Mouse (Mus musculus): ENCODE data around the gene Grin2d. TPM values are rescaled to one million over a fixed set of nuclear protein-coding genes. Genes with fewer than 3 reads are reported as not detected.
A peak's percentile ranks its signal among the peaks of the same experiment; 100 is the strongest.

The Grin2d gene
- polyA plus RNA-seq, 1 experiment from 2014 or later = 0.07 TPM

DNA sequence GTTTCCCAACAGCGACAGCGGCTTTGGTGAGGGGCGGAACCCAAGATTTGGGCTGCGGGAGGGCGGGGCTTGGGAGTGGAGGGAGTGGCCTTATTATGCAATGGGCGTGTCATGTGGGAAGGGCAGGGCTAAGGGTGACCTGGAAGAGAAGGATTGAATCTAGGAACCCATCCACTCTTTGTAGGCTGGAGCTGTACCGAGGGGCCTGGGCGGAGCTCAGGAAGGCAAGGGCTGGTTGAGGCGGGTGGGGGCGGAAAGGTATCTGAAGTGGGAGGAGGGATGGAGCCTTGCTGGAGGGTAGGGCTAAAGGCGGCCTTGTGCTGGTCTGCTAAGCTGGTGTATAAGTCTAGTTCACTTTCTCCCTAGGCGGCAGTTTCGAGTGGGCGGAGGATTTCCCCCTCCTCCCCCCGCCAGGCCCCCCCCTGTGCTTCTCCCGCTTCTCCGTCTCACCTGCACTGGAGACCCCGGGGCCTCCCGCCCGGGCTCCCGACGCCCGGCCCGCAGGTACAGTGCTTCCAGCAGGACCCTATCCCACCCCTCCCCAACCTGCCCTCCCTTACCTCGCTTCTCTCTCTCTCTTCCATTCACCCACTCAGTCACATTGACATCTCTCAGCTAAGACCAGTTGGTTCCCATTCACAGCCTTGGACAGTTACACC, 77.5 kb downstream of the Grin2d start:
- Histone ChIP-seq H3K4me1 (replicated peaks) (peaks cover 49% of the 10 kb centered on the region), H3K4me2 (peak overlapping the region; percentile 71), H3K9ac (peak overlapping the region; percentile 26; the same call in 1 of the 2 replicates), H3K9me3 (replicated peaks) (no peaks in the 10 kb centered on the region), H3K36me3 (no peaks in the 10 kb centered on the region), H3K4me3 (replicated peaks) (peak overlapping the region; percentile 48), H3K27me3 (peaks cover 47% of the 10 kb centered on the region), H3K27ac (no peak overlapping the region)
- ATAC-seq (ENCODE audit: low read depth) (peak; percentile 52), DNase-seq (peak; percentile 64)
- WGBS (ENCODE audit: insufficient replicate concordance) = 4% methylated on average over 21 of the region's 25 CpGs

- no peak for DNase-seq
- Histone ChIP-seq H3K9ac (no peak overlapping the region), H3K4me3 (replicated peaks) (no peak overlapping the region; the same call in 1 of the 2 replicates), H3K9me3 (replicated peaks) (no peaks in the 10 kb centered on the region), H3K36me3 (no peaks in the 10 kb centered on the region), H3K27ac (no peak overlapping the region), H3K4me2 (peak overlapping the region; percentile 71), H3K27me3 (peaks cover 53% of the 10 kb centered on the region), H3K4me1 (replicated peaks) (peaks cover 51% of the 10 kb centered on the region)
- no peak for ATAC-seq (ENCODE audit: low read depth)
- WGBS (ENCODE audit: insufficient replicate concordance) = 31% methylated on average over 7 of the region's 7 CpGs
These were observed 78.2 kb downstream of the Grin2d start for GRCm38 (mm10) chr7:45800001-45800400.

GRCm38 (mm10) chr7:45798931-45799330, 79.2 kb downstream of the Grin2d start:
- peaks cover 51% of the 10 kb centered on the region for H3K4me1 ChIP-seq (replicated peaks)
- H3K4me2 ChIP-seq = peak overlapping the region; percentile 80
- ATAC-seq (ENCODE audit: low read depth) = no peak
- DNase-seq = no peak
- H3K27me3 ChIP-seq = peaks cover 64% of the 10 kb centered on the region
- no peak overlapping the region for H3K9ac ChIP-seq
- H3K36me3 ChIP-seq = no peaks in the 10 kb centered on the region
- peak overlapping the region; percentile 57 for H3K4me3 ChIP-seq (replicated peaks)
- no peak overlapping the region for H3K27ac ChIP-seq
- no peaks in the 10 kb centered on the region for H3K9me3 ChIP-seq (replicated peaks)
- 38% methylated on average over 7 of the region's 7 CpGs for WGBS (ENCODE audit: insufficient replicate concordance)

DNA sequence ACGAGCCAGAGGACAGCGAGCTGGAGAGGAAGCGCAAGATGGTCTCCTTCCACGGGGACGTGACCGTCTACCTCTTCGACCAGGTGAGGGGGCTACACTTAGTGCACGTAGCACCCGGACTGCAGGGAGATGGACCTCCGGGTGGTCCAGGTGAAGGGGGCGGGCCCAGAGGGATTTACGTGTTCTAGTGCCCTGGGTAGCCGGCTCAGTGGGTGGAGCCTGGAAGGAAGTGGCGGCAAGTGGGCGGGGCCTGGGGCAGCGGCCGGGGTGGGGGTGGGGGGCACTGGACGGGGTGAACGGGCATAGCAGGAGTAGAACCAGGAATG, 79.7 kb downstream of the Grin2d start:
- Histone ChIP-seq H3K36me3 (no peaks in the 10 kb centered on the region), H3K4me3 (replicated peaks) (peak overlapping the region; percentile 57), H3K4me2 (peak overlapping the region; percentile 80), H3K27me3 (peaks cover 69% of the 10 kb centered on the region), H3K9me3 (replicated peaks) (no peaks in the 10 kb centered on the region), H3K27ac (no peak overlapping the region), H3K4me1 (replicated peaks) (peaks cover 51% of the 10 kb centered on the region), H3K9ac (peak overlapping the region; percentile 57)
- ATAC-seq (ENCODE audit: low read depth) (no peak), DNase-seq (peak; percentile 39)
- under 1% methylated on average over 18 of the region's 19 CpGs for WGBS (ENCODE audit: insufficient replicate concordance)

DNA sequence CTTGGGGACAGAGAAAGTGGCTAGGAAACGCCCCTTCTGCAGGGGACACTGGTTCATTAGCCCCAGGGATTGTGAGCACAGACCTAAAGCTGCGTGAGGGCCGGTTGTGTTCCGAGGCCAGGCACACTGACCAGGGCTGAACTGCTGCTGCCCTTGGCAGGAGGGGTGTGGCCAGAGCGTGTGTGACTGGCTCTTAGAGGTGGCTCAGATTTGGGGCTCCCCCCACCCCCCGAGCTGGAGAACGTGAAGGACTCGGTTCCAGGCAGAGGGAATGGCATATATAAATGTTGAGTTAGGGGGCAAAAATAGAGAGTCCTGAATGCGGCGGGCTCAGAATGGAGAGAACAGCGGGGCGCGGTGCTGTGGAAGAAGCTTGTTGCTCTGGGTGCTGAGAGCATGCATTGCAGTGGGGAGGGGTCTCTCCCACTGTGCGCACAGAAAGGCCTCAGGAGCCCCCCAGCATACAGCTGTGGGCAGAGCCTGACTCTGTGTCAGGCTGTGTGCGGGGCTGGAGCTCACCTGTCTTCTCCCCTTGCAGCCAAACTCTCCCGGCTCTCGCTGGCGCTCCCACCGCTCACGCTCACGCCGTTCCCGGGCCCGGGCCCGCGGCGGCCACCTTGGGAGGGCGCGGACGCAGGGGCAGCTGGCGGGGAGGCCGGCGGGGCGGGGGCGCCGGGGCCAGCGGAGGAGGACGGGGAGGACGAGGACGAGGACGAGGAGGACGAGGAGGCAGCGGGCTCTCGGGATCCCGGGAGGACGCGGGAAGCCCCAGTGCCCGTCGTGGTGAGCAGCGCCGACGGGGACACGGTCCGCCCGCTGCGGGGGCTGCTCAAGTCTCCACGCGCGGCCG, 80.3 kb downstream of the Grin2d start:
- WGBS (ENCODE audit: insufficient replicate concordance) = 1% methylated on average over 59 of the region's 60 CpGs
- peak overlapping the region; percentile 57 for H3K9ac ChIP-seq
- peak overlapping the region; percentile 57 for H3K4me3 ChIP-seq (replicated peaks)
- ATAC-seq (ENCODE audit: low read depth) (no peak), DNase-seq (no peak)
- H3K27me3 ChIP-seq = peaks cover 75% of the 10 kb centered on the region
- no peak overlapping the region for H3K27ac ChIP-seq
- H3K4me1 ChIP-seq (replicated peaks) = peaks cover 51% of the 10 kb centered on the region
- no peaks in the 10 kb centered on the region for H3K36me3 ChIP-seq
- peak overlapping the region; percentile 80 for H3K4me2 ChIP-seq
- no peaks in the 10 kb centered on the region for H3K9me3 ChIP-seq (replicated peaks)

DNA sequence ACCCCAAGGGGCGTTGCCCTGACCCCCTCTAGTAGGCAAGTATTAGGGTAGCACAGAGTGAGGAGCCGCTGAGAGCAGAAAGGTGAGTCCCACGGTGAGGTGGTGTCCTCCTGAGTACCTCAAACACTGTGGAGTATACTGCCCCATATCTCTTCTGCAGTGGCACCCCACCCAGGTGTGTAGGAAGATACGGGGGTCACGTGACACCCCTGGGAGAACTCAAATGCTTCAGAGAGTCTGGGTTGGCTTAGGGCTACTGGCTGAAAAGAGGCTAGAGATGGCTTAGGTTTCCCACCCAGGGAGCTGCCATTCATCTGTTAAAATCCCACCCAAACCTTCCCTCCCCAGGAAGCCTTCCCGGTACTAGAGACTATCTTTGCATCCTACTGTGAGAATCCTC, 81.2 kb downstream of the Grin2d start:
- Histone ChIP-seq H3K27me3 (peaks cover 84% of the 10 kb centered on the region), H3K9ac (peak overlapping the region; percentile 57), H3K9me3 (replicated peaks) (no peaks in the 10 kb centered on the region), H3K4me3 (replicated peaks) (peak overlapping the region; percentile 57), H3K27ac (peak overlapping the region; percentile 64), H3K36me3 (no peaks in the 10 kb centered on the region), H3K4me1 (replicated peaks) (peaks cover 51% of the 10 kb centered on the region), H3K4me2 (peak overlapping the region; percentile 80)
- DNase-seq (peak; percentile 81), ATAC-seq (ENCODE audit: low read depth) (peak; percentile 84)
- WGBS (ENCODE audit: insufficient replicate concordance) = 25% methylated on average over 6 of the region's 6 CpGs

- H3K4me3 ChIP-seq (replicated peaks) = no peak overlapping the region
- no peak for ATAC-seq (ENCODE audit: low read depth)
These were observed 83.2 kb downstream of the Grin2d start for GRCm38 (mm10) chr7:45794971-45795370.

DNA sequence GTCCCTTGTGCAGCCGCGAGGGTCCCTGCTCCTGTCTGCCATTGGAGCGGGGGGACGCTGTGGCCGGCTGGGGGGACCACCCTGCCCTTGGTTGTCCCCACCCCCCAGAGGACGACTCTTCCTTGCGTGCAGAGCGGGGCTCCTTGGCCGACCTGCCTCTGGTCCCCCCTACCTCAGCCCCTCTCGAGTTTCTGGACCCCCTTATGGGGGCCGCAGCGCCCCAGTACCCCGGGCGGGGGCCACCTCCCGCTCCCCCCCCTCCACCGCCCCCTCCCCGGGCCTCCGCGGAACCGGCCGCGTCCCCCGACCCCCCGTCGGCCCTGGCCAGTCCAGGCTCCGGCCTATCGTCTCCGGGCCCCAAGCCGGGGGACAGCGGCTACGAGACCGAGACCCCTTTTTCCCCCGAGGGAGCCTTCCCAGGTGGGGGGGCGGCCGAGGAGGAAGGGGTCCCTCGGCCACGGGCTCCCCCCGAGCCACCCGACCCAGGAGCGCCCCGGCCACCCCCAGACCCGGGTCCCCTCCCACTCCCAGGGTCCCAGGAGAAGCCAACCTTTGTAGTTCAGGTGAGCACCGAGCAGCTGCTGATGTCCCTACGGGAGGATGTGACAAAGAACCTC, 84.1 kb downstream of the Grin2d start:
- no peaks in the 10 kb centered on the region for H3K9me3 ChIP-seq (replicated peaks)
- 73% methylated on average over 37 of the region's 44 CpGs for WGBS (ENCODE audit: insufficient replicate concordance)
- H3K36me3 ChIP-seq = no peaks in the 10 kb centered on the region
- H3K4me3 ChIP-seq (replicated peaks) = no peak overlapping the region
- no peak overlapping the region for H3K9ac ChIP-seq
- H3K27ac ChIP-seq = no peak overlapping the region
- H3K4me1 ChIP-seq (replicated peaks) = peaks cover 37% of the 10 kb centered on the region
- H3K4me2 ChIP-seq = no peak overlapping the region
- H3K27me3 ChIP-seq = peaks cover 92% of the 10 kb centered on the region
- ATAC-seq (ENCODE audit: low read depth) = no peak
- DNase-seq = no peak

More at GRCm38 (mm10) chr7:45794971-45795370, 83.2 kb downstream of the Grin2d start:
- WGBS (ENCODE audit: insufficient replicate concordance) = 87% methylated on average over 29 of the region's 29 CpGs
- no peak overlapping the region for H3K4me2 ChIP-seq
- H3K9ac ChIP-seq = no peak overlapping the region
- no peak for DNase-seq
- H3K27me3 ChIP-seq = peaks cover 92% of the 10 kb centered on the region
- peaks cover 38% of the 10 kb centered on the region for H3K4me1 ChIP-seq (replicated peaks)
- H3K9me3 ChIP-seq (replicated peaks) = no peaks in the 10 kb centered on the region
- H3K27ac ChIP-seq = no peak overlapping the region
- no peaks in the 10 kb centered on the region for H3K36me3 ChIP-seq

GRCm38 (mm10) chr7:45793240-45793639, 84.9 kb downstream of the Grin2d start:
- WGBS (ENCODE audit: insufficient replicate concordance) = 49% methylated on average over 24 of the region's 24 CpGs
- H3K36me3 ChIP-seq = no peaks in the 10 kb centered on the region
- peaks cover 90% of the 10 kb centered on the region for H3K27me3 ChIP-seq

GRCm38 (mm10) chr7:45791756-45792490, 86.3 kb downstream of the Grin2d start:
- WGBS (ENCODE audit: insufficient replicate concordance) = 44% methylated on average over 17 of the region's 17 CpGs
- H3K4me2 ChIP-seq = no peak overlapping the region
- peaks cover 16% of the 10 kb centered on the region for H3K4me1 ChIP-seq (replicated peaks)
- no peaks in the 10 kb centered on the region for H3K9me3 ChIP-seq (replicated peaks)
- H3K9ac ChIP-seq = no peak overlapping the region
- ATAC-seq (ENCODE audit: low read depth) (no peak), DNase-seq (no peak)
- H3K36me3 ChIP-seq = no peaks in the 10 kb centered on the region
- H3K27me3 ChIP-seq = peaks cover 90% of the 10 kb centered on the region
- no peak overlapping the region for H3K4me3 ChIP-seq (replicated peaks)
- H3K27ac ChIP-seq = no peak overlapping the region

More at GRCm38 (mm10) chr7:45793240-45793639, 84.9 kb downstream of the Grin2d start:
- Histone ChIP-seq H3K4me1 (replicated peaks) (peaks cover 28% of the 10 kb centered on the region), H3K4me2 (no peak overlapping the region), H3K9me3 (replicated peaks) (no peaks in the 10 kb centered on the region), H3K9ac (no peak overlapping the region), H3K4me3 (replicated peaks) (no peak overlapping the region), H3K27ac (no peak overlapping the region)
- ATAC-seq (ENCODE audit: low read depth) = no peak
- no peak for DNase-seq

- DNase-seq = no peak
- peaks cover 11% of the 10 kb centered on the region for H3K4me1 ChIP-seq (replicated peaks)
- 44% methylated on average over 6 of the region's 6 CpGs for WGBS (ENCODE audit: insufficient replicate concordance)
These were observed 87.5 kb downstream of the Grin2d start for GRCm38 (mm10) chr7:45790721-45791120.

More at GRCm38 (mm10) chr7:45790721-45791120, 87.5 kb downstream of the Grin2d start:
- no peak overlapping the region for H3K27ac ChIP-seq
- H3K36me3 ChIP-seq = no peaks in the 10 kb centered on the region
- no peak overlapping the region for H3K4me3 ChIP-seq (replicated peaks)
- H3K9me3 ChIP-seq (replicated peaks) = no peaks in the 10 kb centered on the region
- no peak overlapping the region for H3K9ac ChIP-seq
- ATAC-seq (ENCODE audit: low read depth) = no peak
- peaks cover 91% of the 10 kb centered on the region for H3K27me3 ChIP-seq
- no peak overlapping the region for H3K4me2 ChIP-seq

Data from liver, embryonic 13.5 days (tissue).